Mouse (Mus musculus): ENCODE results near the gene Tecr. TPM values are rescaled to one million over a fixed set of nuclear protein-coding genes. Genes with fewer than 3 reads are reported as not detected.
"Not testable (repeated sequence)": the region's sequence is repeated elsewhere in the genome, so short reads cannot be mapped to it uniquely, and the experiment has no call there.

The Tecr gene
- total and polyA plus RNA-seq, 3 experiments = 111 to 199 (median 171) TPM

DNA sequence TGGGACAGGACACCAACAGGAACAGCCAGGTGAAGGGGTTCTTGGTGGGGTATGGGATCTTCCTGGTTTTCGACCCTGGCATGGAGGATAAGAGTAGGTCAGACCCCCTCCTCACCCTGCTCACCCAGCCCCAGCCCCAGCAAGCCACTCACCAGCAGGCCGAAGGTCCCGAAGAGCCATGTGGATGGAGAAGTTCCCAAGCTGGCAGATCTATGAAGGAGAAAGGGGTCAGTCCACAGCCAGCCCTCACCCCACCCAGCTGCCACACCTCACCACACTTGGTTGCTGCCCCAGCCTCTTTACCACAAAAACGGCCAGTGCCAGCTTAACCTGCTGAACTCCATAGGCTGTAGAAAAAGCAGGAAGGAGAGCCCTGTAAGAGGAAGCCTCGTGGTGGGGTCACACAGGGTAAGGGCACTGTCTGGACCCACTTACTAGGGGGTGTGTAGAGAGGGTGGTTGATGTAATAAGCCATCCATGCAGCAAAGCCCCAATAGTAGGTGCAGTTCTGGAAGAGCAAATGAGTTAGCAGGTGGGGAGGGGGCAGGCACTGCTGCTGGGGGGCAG lies 35.4 kb downstream of the Tecr start:
- Histone ChIP-seq H3K27me3 (replicated peaks) (no peaks in the 10 kb centered on the region), H3K4me2 (ENCODE audit: insufficient read depth, low read depth, poor library complexity, severe bottlenecking) (peak overlapping the region; percentile 93), H3K4me1 (ENCODE audit: control insufficient read depth in 1 of 2, insufficient read depth in 2 of 2) (peaks cover 37 to 72% of the 10 kb centered on the region in 2 experiments), H3K36me3 (replicated peaks in 1 of 2; ENCODE audit: control insufficient read depth in 1 of 2, insufficient read depth in 1 of 2, low read length in 1 of 2) (peaks cover 27 to 72% of the 10 kb centered on the region in 2 experiments), H3K9me3 (replicated peaks; ENCODE audit: low read length) (no peaks in the 10 kb centered on the region), H3K27ac (ENCODE audit: insufficient read depth, low read depth) (peak overlapping the region; percentile 69), H3K9ac (ENCODE audit: insufficient read depth, low read depth) (peak overlapping the region; percentile 42), H3K4me3 (replicated peaks in 1 of 3; ENCODE audit: low read depth in 2 of 3, low read length in 2 of 3, poor library complexity in 1 of 3) (peak overlapping the region in 2 of 3 experiments; percentile 49 to 51), H3K79me2 (replicated peaks; ENCODE audit: control insufficient read depth, extremely low read depth, insufficient read depth, poor library complexity, severe bottlenecking) (peaks cover 28% of the 10 kb centered on the region)
- TF ChIP-seq IRF4 (IDR thresholded peaks at IDR 0.05; ENCODE audit: low read depth, low read length) (no peak), KAT2A (IDR thresholded peaks at IDR 0.05; ENCODE audit: insufficient replicate concordance, low read length) (no peak), MAZ (IDR thresholded peaks at IDR 0.05; ENCODE audit: low read depth, low read length) (no peak), MXI1 (IDR thresholded peaks at IDR 0.05; ENCODE audit: low read depth, low read length) (no peak), MEF2A (IDR thresholded peaks at IDR 0.05; ENCODE audit: borderline replicate concordance, low read depth, low read length) (no peak), PAX5 (IDR thresholded peaks at IDR 0.05; ENCODE audit: low read length) (no peak), ETS1 (conservative IDR thresholded peaks at IDR 0.05; ENCODE audit: low read depth, low read length) (no peak), ZMIZ1 (IDR thresholded peaks at IDR 0.05; ENCODE audit: low read depth, low read length) (peak; percentile 12; the same call in 1 of the 2 replicates)
- dilution Hi-C loops (cut with MboI; ENCODE audit: extremely low pct_ligation_motif_present, extremely low pct_unique_long_range_greater_than_20kb, low sequenced_read_pairs) = no loop called here
- in situ Hi-C loops (cut with MboI; ENCODE audit: low pct_ligation_motif_present, low pct_unique_long_range_greater_than_20kb, low sequenced_read_pairs) = no loop called here
- no peak for DNase-seq (ENCODE audit: extremely low read depth)

DNA sequence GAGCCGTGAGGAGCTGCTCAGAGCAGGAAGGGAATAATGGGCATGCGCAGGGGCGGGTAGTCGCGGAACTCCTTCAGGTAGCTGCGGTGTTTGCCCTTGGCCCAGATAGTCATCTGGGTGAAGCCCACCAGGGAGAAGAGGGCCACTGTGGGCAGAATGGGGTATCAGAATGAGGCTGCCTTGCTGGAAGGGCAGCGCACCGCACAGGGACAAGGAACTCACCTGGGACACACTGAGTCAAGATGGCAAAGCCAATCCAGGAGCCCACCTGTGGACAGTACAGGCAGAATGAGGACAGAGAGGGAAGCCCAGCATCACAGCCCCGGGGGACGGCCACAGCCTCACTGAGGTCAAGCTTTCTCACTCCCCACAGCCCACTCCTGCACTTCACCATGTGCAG lies 36.0 kb downstream of the Tecr start:
- dilution Hi-C loops (cut with MboI; ENCODE audit: extremely low pct_ligation_motif_present, extremely low pct_unique_long_range_greater_than_20kb, low sequenced_read_pairs) (no loop called here), in situ Hi-C loops (cut with MboI; ENCODE audit: low pct_ligation_motif_present, low pct_unique_long_range_greater_than_20kb, low sequenced_read_pairs) (no loop called here)
- no peak for DNase-seq (ENCODE audit: extremely low read depth)

DNA sequence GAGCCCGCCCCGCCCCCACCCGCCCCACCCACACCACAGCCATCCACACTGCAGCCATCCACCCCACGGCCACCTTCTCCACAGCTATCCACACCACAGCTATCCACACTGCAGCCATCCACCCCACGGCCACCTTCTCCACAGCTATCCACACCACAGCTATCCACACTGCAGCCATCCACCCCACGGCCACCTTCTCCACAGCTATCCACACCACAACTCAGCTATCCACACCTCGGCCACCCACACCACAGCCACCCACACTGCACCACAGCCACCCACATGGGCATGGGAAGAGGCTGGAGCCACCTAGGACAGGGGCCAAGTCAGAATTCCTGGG lies 36.8 kb downstream of the Tecr start:
- H3K4me2 ChIP-seq (ENCODE audit: insufficient read depth, low read depth, poor library complexity, severe bottlenecking); in situ Hi-C loops (cut with MboI; ENCODE audit: low pct_ligation_motif_present, low pct_unique_long_range_greater_than_20kb, low sequenced_read_pairs); DNase-seq (ENCODE audit: extremely low read depth); dilution Hi-C loops (cut with MboI; ENCODE audit: extremely low pct_ligation_motif_present, extremely low pct_unique_long_range_greater_than_20kb, low sequenced_read_pairs); H3K9me3 ChIP-seq (replicated peaks; ENCODE audit: low read length); H3K9ac ChIP-seq (ENCODE audit: insufficient read depth, low read depth); H3K27ac ChIP-seq (ENCODE audit: insufficient read depth, low read depth); H3K4me3 ChIP-seq (replicated peaks in 1 of 3; ENCODE audit: low read depth in 2 of 3, low read length in 2 of 3, poor library complexity in 1 of 3); H3K27me3 ChIP-seq (replicated peaks): not testable (repeated sequence)
- peaks cover 37 to 72% of the 10 kb centered on the region in 2 experiments for H3K4me1 ChIP-seq (ENCODE audit: control insufficient read depth in 1 of 2, insufficient read depth in 2 of 2)
- peaks cover 30% of the 10 kb centered on the region for H3K79me2 ChIP-seq (replicated peaks; ENCODE audit: control insufficient read depth, extremely low read depth, insufficient read depth, poor library complexity, severe bottlenecking)
- H3K36me3 ChIP-seq (replicated peaks in 1 of 2; ENCODE audit: control insufficient read depth in 1 of 2, insufficient read depth in 1 of 2, low read length in 1 of 2) = peaks cover 27 to 63% of the 10 kb centered on the region in 2 experiments

More for the DNA sequence above, 36.0 kb downstream of the Tecr start:
- H3K27me3 ChIP-seq (replicated peaks) = no peaks in the 10 kb centered on the region
- no peak for TF ChIP-seq RCOR1 (conservative IDR thresholded peaks at IDR 0.05; ENCODE audit: low read depth, low read length)
- TF ChIP-seq MAX (IDR thresholded peaks at IDR 0.05; ENCODE audit: low read length) = no peak
- TF ChIP-seq POLR2A (IDR thresholded peaks at IDR 0.05; ENCODE audit: low read depth, low read length) = no peak
- no peak for TF ChIP-seq SMC3 (IDR thresholded peaks at IDR 0.05; ENCODE audit: low read depth, low read length)
- TF ChIP-seq NRF1 (IDR thresholded peaks at IDR 0.05; ENCODE audit: low read depth, low read length) = no peak
- no peak for TF ChIP-seq USF1 (IDR thresholded peaks at IDR 0.05; ENCODE audit: low read depth, low read length)
- no peak for TF ChIP-seq NELFE (IDR thresholded peaks at IDR 0.05; ENCODE audit: low read depth, low read length)
- TF ChIP-seq TCF12 (IDR thresholded peaks at IDR 0.05; ENCODE audit: low read depth, low read length) = no peak
- no peak overlapping the region for H3K4me3 ChIP-seq (replicated peaks in 1 of 3; ENCODE audit: low read depth in 2 of 3, low read length in 2 of 3, poor library complexity in 1 of 3)
- peak overlapping the region; percentile 69 for H3K27ac ChIP-seq (ENCODE audit: insufficient read depth, low read depth)
- H3K9me3 ChIP-seq (replicated peaks; ENCODE audit: low read length) = no peaks in the 10 kb centered on the region
- H3K36me3 ChIP-seq (replicated peaks in 1 of 2; ENCODE audit: control insufficient read depth in 1 of 2, insufficient read depth in 1 of 2, low read length in 1 of 2) = peaks cover 27 to 67% of the 10 kb centered on the region in 2 experiments
- H3K4me2 ChIP-seq (ENCODE audit: insufficient read depth, low read depth, poor library complexity, severe bottlenecking) = peak overlapping the region; percentile 93; the same call in 1 of the 2 replicates
- H3K4me1 ChIP-seq (ENCODE audit: control insufficient read depth in 1 of 2, insufficient read depth in 2 of 2) = peaks cover 37 to 73% of the 10 kb centered on the region in 2 experiments
- no peak overlapping the region for H3K9ac ChIP-seq (ENCODE audit: insufficient read depth, low read depth)
- H3K79me2 ChIP-seq (replicated peaks; ENCODE audit: control insufficient read depth, extremely low read depth, insufficient read depth, poor library complexity, severe bottlenecking) = peaks cover 32% of the 10 kb centered on the region

Data from CH12.LX (cell line).